Mouse (Mus musculus): ENCODE measurements around the gene Rpl29.

Rpl29 gene

GRCm38 (mm10) chr9:106473081-106473752 is 44.0 kb downstream of the Rpl29 start:
- no peak for DNase-seq (ENCODE audit: low spot score)

- no peak for DNase-seq (ENCODE audit: low spot score)
Measured at GRCm38 (mm10) chr9:106473753-106474105, 44.5 kb downstream of the Rpl29 start.

GRCm38 (mm10) chr9:106474456-106474855 is 45.2 kb downstream of the Rpl29 start:
- peak; percentile 64 for DNase-seq (ENCODE audit: low spot score)

GRCm38 (mm10) chr9:106475046-106475445 is 45.8 kb downstream of the Rpl29 start:
- DNase-seq (ENCODE audit: low spot score): no peak

GRCm38 (mm10) chr9:106475663-106476001 is 46.4 kb downstream of the Rpl29 start, which contains the start of gene Rrp9:
Gene Rrp9 (plus strand): TSS chr9:106475963.
- DNase-seq (ENCODE audit: low spot score): no peak

GRCm38 (mm10) chr9:106476002-106476923 is 47.0 kb downstream of the Rpl29 start:
- DNase-seq (ENCODE audit: low spot score): no peak

GRCm38 (mm10) chr9:106476924-106477484 is 47.8 kb downstream of the Rpl29 start, which contains the start of gene Parp3:
Gene Parp3 (minus strand): TSS chr9:106476949.
- DNase-seq (ENCODE audit: low spot score): peak; percentile 99

GRCm38 (mm10) chr9:106477649-106478048 is 48.4 kb downstream of the Rpl29 start:
- no peak for DNase-seq (ENCODE audit: low spot score)

- DNase-seq (ENCODE audit: low spot score): no peak
Measured at GRCm38 (mm10) chr9:106478101-106478500, 48.8 kb downstream of the Rpl29 start.

GRCm38 (mm10) chr9:106480541-106480940 is 51.3 kb downstream of the Rpl29 start:
- no peak for DNase-seq (ENCODE audit: low spot score)

GRCm38 (mm10) chr9:106481075-106481474 is 51.8 kb downstream of the Rpl29 start:
- no peak for DNase-seq (ENCODE audit: low spot score)
